Mouse (Mus musculus) mesoderm, embryonic 11.5 days (tissue): ENCODE data around the gene Olfr615.
"Not testable (repeated sequence)": the region's sequence is repeated elsewhere in the genome, so short reads cannot be mapped to it uniquely, and the experiment has no call there.

Experiments used
- DNase-seq: peaks from one replicate; pipeline ENCODE4 v3.0.0-alpha.2; 2012; ENCODE audit warnings: low read depth, low spot score

Olfr615 gene

DNA sequence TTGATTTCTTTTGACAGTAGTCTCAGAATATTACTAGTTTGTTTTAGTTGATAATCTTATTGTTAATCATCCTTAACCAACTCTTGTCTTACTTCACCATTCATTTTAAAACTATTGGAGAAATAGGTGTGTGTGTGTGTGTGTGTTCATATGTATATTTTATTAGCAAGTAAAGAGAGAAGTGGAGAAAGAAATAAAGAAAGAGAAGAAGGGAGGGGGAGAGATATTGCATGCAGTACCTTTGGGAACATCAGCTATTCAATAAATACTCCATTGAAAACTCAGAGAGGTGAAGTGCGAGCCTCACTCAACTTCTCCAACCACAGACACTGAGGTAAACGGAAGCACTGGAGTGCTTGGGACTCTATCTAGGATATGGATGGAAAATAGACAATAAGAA, at the start of gene Olfr615:
Olfr615 (plus strand) TSS at position 301 of the 400 bp plus-strand sequence.
- no peak for DNase-seq

DNA sequence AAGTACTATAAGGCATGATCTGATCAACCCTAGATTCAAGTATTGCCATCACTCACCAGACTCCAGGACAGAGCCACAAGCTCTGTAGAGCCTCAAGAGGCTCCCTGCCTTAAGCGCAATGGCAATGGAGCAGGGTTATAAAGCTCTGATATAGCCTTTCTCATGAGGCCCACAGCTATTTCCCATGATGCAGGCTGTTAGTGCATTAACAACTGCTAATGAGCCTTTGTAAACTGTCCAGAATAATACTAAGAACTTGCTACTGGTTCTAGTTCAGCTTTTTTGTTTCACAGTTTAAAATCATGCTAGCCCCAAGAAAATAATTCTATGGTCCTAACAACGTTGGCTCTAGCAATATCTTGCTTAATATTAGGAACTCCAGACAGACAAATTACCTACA, 43.9 kb upstream of the Olfr615 start, which contains the start of gene Olfr610:
Olfr610 (minus strand) TSS at position 101 of the 400 bp plus-strand sequence.
- DNase-seq = no peak

DNA sequence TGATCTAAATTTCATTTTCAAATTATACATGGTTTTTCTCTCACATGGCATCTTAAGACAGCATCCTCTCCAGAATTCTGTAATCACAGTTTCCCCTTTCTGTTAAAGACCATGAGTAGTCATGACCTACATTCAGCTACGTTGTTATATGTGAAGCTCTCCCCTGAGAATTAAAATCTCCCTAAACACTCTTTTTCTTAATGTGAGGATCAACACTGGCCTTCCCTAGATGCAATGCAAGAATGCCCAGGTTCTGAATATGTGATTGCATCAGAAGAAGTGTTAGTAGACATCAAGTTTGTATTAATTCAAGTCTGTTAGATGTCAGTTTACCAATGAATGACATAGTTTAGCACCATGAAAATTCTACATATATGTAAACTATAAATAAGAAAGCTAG, 35.1 kb upstream of the Olfr615 start, which contains the start of gene Olfr611:
Olfr611 (minus strand) TSS at position 101 of the 400 bp plus-strand sequence.
- DNase-seq = not testable (repeated sequence)

DNA sequence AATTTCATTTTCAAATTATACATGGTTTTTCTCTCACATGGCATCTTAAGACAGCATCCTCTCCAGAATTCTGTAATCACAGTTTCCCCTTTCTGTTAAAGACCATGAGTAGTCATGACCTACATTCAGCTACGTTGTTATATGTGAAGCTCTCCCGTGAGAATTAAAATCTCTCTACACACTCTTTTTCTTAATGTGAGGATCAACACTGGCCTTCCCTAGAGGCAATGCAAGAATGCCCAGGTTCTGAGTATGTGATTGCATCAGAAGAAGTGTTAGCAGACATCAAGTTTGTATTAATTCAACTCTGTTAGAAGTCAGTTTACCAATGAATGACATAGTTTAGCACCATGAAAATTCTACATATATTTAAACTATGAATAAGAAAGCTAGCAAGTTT, 13.3 kb upstream of the Olfr615 start, which contains the start of gene Olfr612:
Olfr612 (minus strand) TSS at position 101 of the 400 bp plus-strand sequence.
- DNase-seq = not testable (repeated sequence)

DNA sequence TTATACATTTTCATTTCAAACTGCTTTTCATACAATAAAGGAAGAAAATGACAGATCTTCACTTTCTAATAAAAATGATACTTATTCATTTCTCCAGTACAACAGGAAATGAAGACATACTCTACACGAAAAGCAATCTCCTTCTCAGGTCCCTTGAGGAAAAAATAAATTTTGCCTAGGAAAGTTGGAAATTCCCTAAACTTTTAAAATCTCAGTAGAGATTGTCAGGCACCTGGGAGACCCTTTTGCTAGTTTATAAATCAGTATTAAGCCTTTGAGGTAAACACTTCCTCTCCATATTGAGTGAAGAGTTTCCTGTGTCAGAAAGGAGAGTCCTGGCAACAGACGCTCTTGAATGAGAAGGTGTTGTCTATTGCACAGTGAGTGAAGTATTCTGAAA, 8.1 kb upstream of the Olfr615 start, which contains the start of gene Olfr613:
Olfr613 (plus strand) TSS at position 301 of the 400 bp plus-strand sequence.
- no peak for DNase-seq

DNA sequence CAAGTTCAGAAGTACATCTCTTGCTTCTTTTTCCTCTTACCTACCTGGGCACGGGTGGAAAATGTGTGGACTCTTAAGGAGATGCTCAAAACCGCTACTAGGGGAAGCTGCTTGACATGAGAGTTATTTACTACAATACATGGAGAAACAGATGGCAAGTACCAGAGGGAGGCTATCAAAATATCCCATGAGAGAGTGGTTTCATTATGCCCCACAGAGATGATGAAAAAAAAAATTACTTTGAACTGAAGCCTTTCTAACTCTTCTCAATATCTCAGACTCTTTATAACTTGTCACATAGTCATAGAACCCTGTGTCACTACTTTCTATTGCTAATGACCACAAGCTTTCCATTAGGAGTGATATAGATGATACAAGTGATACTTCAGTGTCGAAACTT, 13.2 kb downstream of the Olfr615 start, which contains the start of gene Olfr616:
Olfr616 (minus strand) TSS at position 101 of the 400 bp plus-strand sequence.
- no peak for DNase-seq

DNA sequence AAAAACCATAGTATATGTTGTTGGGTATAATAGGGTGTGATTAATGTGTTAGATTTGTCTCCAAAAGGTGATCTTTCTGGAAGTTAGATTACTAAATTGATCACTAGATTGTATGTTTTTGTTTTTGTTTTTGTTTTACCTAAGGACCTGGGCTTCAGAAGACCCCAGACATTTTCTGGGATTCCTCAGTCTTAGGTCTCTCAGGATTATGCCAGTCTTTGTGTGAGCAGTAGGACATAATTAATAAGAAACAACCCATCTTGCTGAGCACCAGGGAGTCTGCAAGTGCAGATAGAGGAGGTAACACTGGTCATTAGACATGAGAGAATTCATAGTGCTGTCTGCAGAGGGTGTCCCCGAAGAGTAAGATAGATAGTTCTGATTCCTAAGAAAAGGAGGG, 16.9 kb downstream of the Olfr615 start, which contains the start of gene Olfr617:
Olfr617 (plus strand) TSS at position 301 of the 400 bp plus-strand sequence.
- DNase-seq = no peak

DNA sequence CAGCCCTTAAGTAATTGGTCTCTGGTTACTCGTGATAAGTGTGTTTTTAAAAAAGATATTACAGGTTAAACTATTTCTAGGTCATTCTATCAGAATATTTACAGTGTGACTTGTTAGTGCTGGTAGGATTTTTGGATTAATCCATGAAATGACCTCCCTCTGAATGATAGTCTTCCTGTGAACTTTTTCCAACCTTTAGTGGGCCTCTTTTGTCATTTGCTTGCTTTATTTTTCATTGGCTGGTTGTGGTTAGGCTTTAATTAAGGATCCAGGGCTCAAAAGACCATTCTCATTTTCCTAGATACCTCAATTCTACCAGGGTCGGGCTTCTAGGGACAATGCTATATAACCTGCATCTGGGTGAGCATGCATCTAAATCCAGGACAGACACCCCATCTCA, 33.9 kb downstream of the Olfr615 start, which contains the start of gene Olfr618:
Olfr618 (plus strand) TSS at position 301 of the 400 bp plus-strand sequence.
- no peak for DNase-seq

DNA sequence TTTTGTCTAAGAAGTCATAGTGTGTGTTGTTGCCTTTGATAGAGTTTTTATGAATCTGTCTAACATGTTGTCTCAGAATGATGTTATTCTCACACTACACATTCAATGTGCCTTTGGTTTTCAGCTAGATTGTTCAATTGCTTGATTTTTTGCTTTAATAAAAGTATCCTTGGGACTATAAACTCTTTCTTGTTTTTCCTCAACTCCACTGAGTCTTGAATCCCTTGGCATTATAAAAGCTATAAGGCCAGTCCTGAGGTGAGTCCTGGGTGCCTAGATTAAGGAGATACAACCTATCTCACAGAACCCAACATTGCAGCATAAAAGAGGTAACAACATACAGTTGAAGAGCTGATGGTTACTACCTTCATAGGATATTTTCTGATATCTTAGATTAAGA, 44.4 kb downstream of the Olfr615 start, which contains the start of gene Olfr619:
Olfr619 (plus strand) TSS at position 301 of the 400 bp plus-strand sequence.
- no peak for DNase-seq

DNA sequence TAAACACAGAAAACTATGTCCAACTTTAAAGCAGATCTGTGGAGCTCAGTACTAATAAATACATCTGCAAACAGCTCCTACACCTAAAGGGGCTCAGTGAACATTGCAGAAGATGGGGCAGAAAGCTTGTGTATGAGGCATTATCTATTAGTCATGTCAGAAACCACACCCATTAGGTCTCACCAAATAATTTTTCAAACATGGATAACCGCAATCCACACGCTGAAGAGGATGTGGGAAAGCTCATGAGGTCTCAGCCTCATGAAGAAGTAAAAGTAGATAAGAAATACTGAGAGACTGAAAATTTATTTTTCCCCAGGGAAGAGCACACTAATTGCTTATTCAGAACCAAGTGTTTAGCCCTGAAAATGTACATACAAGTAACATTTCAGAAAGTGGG, 51.5 kb downstream of the Olfr615 start:
- DNase-seq = no peak

DNA sequence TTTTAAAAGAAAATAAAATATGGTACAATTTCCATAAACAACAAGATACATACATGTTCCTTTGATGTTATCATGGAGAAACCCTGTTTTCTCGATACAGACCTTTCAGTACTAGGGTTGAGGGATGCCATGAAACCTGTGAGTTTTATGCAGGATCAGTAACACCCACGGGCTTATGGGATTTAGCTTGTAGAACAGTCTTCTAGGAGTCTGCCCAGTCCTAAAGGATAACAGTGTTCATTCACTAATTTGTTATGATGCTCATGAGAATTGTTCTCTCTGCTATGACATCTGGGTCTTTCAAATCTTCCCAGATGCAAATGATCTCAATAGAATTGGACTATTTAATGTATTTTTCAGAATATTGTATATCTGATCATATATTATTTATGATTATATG, 56.6 kb downstream of the Olfr615 start, which contains the start of gene Olfr620:
Olfr620 (minus strand) TSS at position 101 of the 400 bp plus-strand sequence.
- DNase-seq = no peak
